Mouse (Mus musculus) lung, postnatal 10 days (tissue): ENCODE results near the gene Ostf1.
A peak's percentile ranks its signal among the peaks of the same experiment; 100 is the strongest.

Source experiments
- DNase-seq: peaks from one replicate; pipeline ENCODE4 v3.0.0; 2021

Ostf1 gene

DNA sequence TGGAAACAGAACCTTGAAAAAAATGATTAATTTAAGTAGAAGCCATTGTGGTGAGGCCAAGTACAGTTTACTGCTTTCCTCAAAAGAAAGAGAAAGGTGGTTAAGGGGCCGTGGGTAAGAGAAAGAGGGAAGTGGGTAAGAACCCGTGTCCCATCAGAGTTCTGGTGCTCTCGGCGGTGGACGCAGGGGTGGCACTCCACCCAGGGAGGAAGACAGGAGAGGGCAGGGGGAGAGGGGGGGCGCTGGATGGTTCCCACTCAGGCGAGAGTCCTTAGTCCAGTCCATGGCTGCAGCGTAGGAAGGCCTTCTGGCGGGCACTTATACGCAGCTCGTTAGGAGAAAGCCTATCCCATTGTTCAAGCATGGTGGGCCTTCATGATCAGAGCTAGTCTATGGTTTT is 64.1 kb downstream of the Ostf1 start:
- DNase-seq: no peak

DNA sequence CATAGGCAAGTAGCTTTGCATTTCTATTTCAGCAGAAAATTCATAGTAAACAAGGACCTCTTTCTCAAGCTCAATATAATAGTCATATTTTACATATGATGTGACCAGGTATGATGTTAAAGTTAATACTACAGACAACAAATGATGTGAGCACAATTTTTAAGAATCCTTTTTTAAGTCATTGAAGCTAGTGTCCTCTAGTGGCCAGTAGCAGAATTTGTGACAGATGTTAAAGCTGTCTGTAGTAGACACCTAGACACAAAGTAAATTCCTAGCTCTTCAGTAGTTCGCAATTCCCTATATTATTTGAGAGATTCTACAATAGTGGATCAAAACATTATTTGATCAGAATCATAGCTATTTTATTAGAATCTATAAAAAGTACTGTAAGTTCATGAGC is 73.9 kb downstream of the Ostf1 start:
- DNase-seq: no peak

DNA sequence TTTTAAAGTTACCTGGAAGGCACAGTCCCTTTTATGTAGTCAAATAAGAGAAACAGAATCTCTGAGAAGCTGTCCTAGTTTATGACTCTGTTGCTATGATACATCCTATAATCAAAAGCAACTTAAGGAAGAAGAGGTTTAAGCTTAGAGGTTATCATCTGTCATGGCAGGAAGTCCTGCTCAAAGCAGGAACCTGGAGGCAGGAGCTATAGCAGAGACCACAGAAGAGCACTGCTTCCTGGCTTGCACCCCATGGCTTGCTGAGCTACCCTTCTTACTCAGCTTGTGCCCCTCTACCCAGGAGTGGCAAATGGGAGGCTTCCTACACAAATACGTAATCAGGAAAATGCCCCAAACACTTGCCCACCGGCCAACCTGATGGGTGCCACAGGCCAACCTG is 76.0 kb downstream of the Ostf1 start:
- DNase-seq: no peak

DNA sequence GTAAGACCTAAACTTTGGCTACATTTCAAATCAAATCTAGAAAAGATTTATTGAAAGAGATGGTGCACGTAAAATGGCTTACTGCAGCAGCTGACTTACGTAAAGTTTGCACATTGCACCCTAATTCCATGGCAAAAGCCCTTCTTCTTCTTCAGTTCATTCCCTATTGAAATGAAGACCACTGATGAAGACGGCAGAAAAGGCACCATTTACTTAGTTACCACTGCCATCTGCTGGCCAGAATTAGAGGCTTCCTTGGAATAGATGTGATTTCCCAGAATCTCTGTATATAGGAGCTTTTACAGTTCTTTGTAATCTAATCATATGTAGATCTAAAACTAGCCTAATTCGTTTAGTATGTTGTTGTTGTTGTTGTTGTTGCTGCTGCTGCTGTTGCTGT is 83.0 kb downstream of the Ostf1 start:
- DNase-seq: peak; percentile 78
